Mouse (Mus musculus) MEL (cell line): ENCODE results near the gene Btbd6. TPM values are rescaled to one million over a fixed set of nuclear protein-coding genes. Genes with fewer than 3 reads are reported as not detected.

Experiments
- DNase-seq: peaks from one replicate; pipeline ENCODE4 v3.0.0; 2011; ENCODE audit warnings: low read depth, low spot score
- H3K27ac ChIP-seq: 2 replicates; pipeline ENCODE4 v1.5.1; 2012; ENCODE audit warnings: low read depth, mild to moderate bottlenecking, control low read depth, low read length, moderate library complexity; ENCODE audit not compliant: control insufficient read depth
- H3K27me3 ChIP-seq, 2 experiments: fragments of 150-350 bp in 1 of 2; sonication (generic) in 1 of 2; 2 replicates each; pipeline ENCODE4 v1.6.1; 2012; ENCODE audit warnings: low read length in 2 of 2, mild to moderate bottlenecking in 2 of 2, improper control_type of control experiment in 1 of 2, moderate library complexity in 1 of 2; ENCODE audit not compliant: insufficient read depth in 2 of 2, control insufficient read depth in 1 of 2
- H3K36me3 ChIP-seq, 2 experiments: 2 replicates each; pipeline ENCODE4 v1.6.1; 2012 to 2014; ENCODE audit warnings: low read length in 2 of 2, improper control_type of control experiment in 1 of 2, inconsistent platforms in 1 of 2, mild to moderate bottlenecking in 1 of 2; ENCODE audit not compliant: insufficient read depth in 2 of 2, control insufficient read depth in 1 of 2
- H3K4me1 ChIP-seq, 2 experiments: fragments of 150-350 bp in 1 of 2; sonication (generic) in 1 of 2; 2 replicates each; pipeline ENCODE4 v1.6.1; 2012; ENCODE audit warnings: low read length in 2 of 2, improper control_type of control experiment in 1 of 2, mild to moderate bottlenecking in 1 of 2; ENCODE audit not compliant: insufficient read depth in 2 of 2, control insufficient read depth in 1 of 2
- H3K4me3 ChIP-seq, 2 experiments: fragments of 150-350 bp in 1 of 2; sonication (generic) in 1 of 2; 2 replicates each; pipeline ENCODE4 v1.5.1; 2012; ENCODE audit warnings: low read depth in 2 of 2, low read length in 2 of 2, mild to moderate bottlenecking in 2 of 2, moderate library complexity in 2 of 2, control low read depth in 1 of 2, improper control_type of control experiment in 1 of 2; ENCODE audit not compliant: control insufficient read depth in 1 of 2, insufficient read depth in 1 of 2
- H3K79me2 ChIP-seq: 2 replicates; pipeline ENCODE4 v1.6.1; 2012; ENCODE audit warnings: mild to moderate bottlenecking, low read length, moderate library complexity; ENCODE audit not compliant: control insufficient read depth, poor library complexity, insufficient read depth
- H3K9ac ChIP-seq: 2 replicates; pipeline ENCODE4 v1.6.1; 2012; ENCODE audit warnings: low read depth, mild to moderate bottlenecking, control low read depth, low read length, moderate library complexity; ENCODE audit not compliant: control insufficient read depth, poor library complexity, severe bottlenecking
- H3K9me3 ChIP-seq: fragments of 150-350 bp; sonication (generic); replicated peaks from 2 replicates; pipeline ENCODE4 v1.6.1; 2012; ENCODE audit warnings: mild to moderate bottlenecking, low read length, improper control_type of control experiment, moderate library complexity; ENCODE audit not compliant: insufficient read depth
- BHLHE40 ChIP-seq: IDR thresholded peaks from 2 replicates; pipeline ENCODE4 v1.6.1; 2012; ENCODE audit warnings: low read depth, mild to moderate bottlenecking, inconsistent platforms, low read length, improper control_type of control experiment, borderline replicate concordance
- CHD1 ChIP-seq: IDR thresholded peaks from 2 replicates; pipeline ENCODE4 v1.6.1; 2012; ENCODE audit warnings: low read depth, mild to moderate bottlenecking, inconsistent platforms, low read length, improper control_type of control experiment
- CHD2 ChIP-seq: IDR thresholded peaks from 2 replicates; pipeline ENCODE4 v1.6.1; 2011; ENCODE audit warnings: low read length, improper control_type of control experiment
- E2F4 ChIP-seq: IDR thresholded peaks from 2 replicates; pipeline ENCODE4 v1.6.1; 2011; ENCODE audit warnings: low read depth, low read length, improper control_type of control experiment, borderline replicate concordance
- ELF1 ChIP-seq: IDR thresholded peaks from 2 replicates; pipeline ENCODE4 v1.6.1; 2014; ENCODE audit warnings: low read depth, mild to moderate bottlenecking, inconsistent platforms, low read length, improper control_type of control experiment, moderate library complexity
- EP300 ChIP-seq, 2 experiments: IDR thresholded peaks; 2 replicates each; pipeline ENCODE4 v1.6.1; 2011; ENCODE audit warnings: improper control_type of control experiment in 2 of 2, low read length in 2 of 2, low read depth in 1 of 2, mild to moderate bottlenecking in 1 of 2
- ETS1 ChIP-seq: IDR thresholded peaks from 2 replicates; pipeline ENCODE4 v1.6.1; 2012; ENCODE audit warnings: low read depth, mild to moderate bottlenecking, inconsistent platforms, low read length, improper control_type of control experiment, moderate library complexity
- GATA1 ChIP-seq: IDR thresholded peaks from 2 replicates; pipeline ENCODE4 v1.6.1; 2011; ENCODE audit warnings: low read depth, low read length, improper control_type of control experiment
- JUND ChIP-seq: IDR thresholded peaks from 2 replicates; pipeline ENCODE4 v1.6.1; 2011; ENCODE audit warnings: low read depth, mild to moderate bottlenecking, improper control_type of control experiment, low read length
- KAT2A ChIP-seq: conservative IDR thresholded peaks from 2 replicates; pipeline ENCODE4 v1.6.1; 2012; ENCODE audit warnings: low read depth, low read length, improper control_type of control experiment, inconsistent platforms
- MAX ChIP-seq: IDR thresholded peaks from 2 replicates; pipeline ENCODE4 v1.6.1; 2011; ENCODE audit warnings: low read length, improper control_type of control experiment
- MEF2A ChIP-seq: IDR thresholded peaks from 2 replicates; pipeline ENCODE4 v1.6.1; 2014; ENCODE audit warnings: low read depth, mild to moderate bottlenecking, inconsistent platforms, low read length, improper control_type of control experiment; ENCODE audit not compliant: poor library complexity, insufficient replicate concordance, severe bottlenecking; ENCODE audit errors: extremely low read depth
- MYB ChIP-seq: IDR thresholded peaks from 2 replicates; pipeline ENCODE4 v1.6.1; 2011; ENCODE audit warnings: mild to moderate bottlenecking, low read depth, low read length, improper control_type of control experiment
- NELFE ChIP-seq: IDR thresholded peaks from 2 replicates; pipeline ENCODE4 v1.6.1; 2011; ENCODE audit warnings: low read depth, low read length, improper control_type of control experiment
- NRF1 ChIP-seq: IDR thresholded peaks from 2 replicates; pipeline ENCODE4 v1.6.1; 2014; ENCODE audit warnings: low read depth, mild to moderate bottlenecking, inconsistent platforms, low read length, improper control_type of control experiment, moderate library complexity; ENCODE audit not compliant: poor library complexity, insufficient read depth, severe bottlenecking
- POLR2A ChIP-seq, 2 experiments: IDR thresholded peaks; 2 replicates each; pipeline ENCODE4 v1.6.1; 2011 to 2012; ENCODE audit warnings: low read length in 2 of 2, mild to moderate bottlenecking in 2 of 2, control low read depth in 1 of 2, improper control_type of control experiment in 1 of 2, low read depth in 1 of 2, moderate library complexity in 1 of 2; ENCODE audit not compliant: control insufficient read depth in 1 of 2, insufficient read depth in 1 of 2, poor library complexity in 1 of 2
- POLR2AphosphoS2 ChIP-seq: IDR thresholded peaks from 2 replicates; pipeline ENCODE4 v1.6.1; 2011; ENCODE audit warnings: low read length, improper control_type of control experiment
- RCOR1 ChIP-seq: IDR thresholded peaks from 2 replicates; pipeline ENCODE4 v1.6.1; 2012; ENCODE audit warnings: low read depth, mild to moderate bottlenecking, inconsistent platforms, low read length, improper control_type of control experiment
- SIN3A ChIP-seq: IDR thresholded peaks from 2 replicates; pipeline ENCODE4 v1.6.1; 2012; ENCODE audit warnings: low read length, improper control_type of control experiment, inconsistent platforms
- SMC3 ChIP-seq: IDR thresholded peaks from 2 replicates; pipeline ENCODE4 v1.6.1; 2011; ENCODE audit warnings: low read depth, low read length, improper control_type of control experiment
- TBP ChIP-seq: IDR thresholded peaks from 2 replicates; pipeline ENCODE4 v1.8.0; 2011; ENCODE audit warnings: low read depth, low read length, improper control_type of control experiment
- TCF12 ChIP-seq: IDR thresholded peaks from 2 replicates; pipeline ENCODE4 v1.6.1; 2014; ENCODE audit warnings: low read depth, mild to moderate bottlenecking, inconsistent platforms, low read length, improper control_type of control experiment, moderate library complexity
- USF1 ChIP-seq: IDR thresholded peaks from 2 replicates; pipeline ENCODE4 v1.6.1; 2014; ENCODE audit warnings: low read depth, mild to moderate bottlenecking, inconsistent platforms, low read length, improper control_type of control experiment, moderate library complexity
- USF2 ChIP-seq, 2 experiments: IDR thresholded peaks; 2 replicates each; pipeline ENCODE4 v1.6.1; 2011 to 2012; ENCODE audit warnings: improper control_type of control experiment in 2 of 2, low read length in 2 of 2, borderline replicate concordance in 1 of 2, inconsistent platforms in 1 of 2, low read depth in 1 of 2, mild to moderate bottlenecking in 1 of 2; ENCODE audit not compliant: insufficient read depth in 1 of 2
- ZC3H11A ChIP-seq: IDR thresholded peaks from 2 replicates; pipeline ENCODE4 v1.6.1; 2012; ENCODE audit warnings: low read depth, mild to moderate bottlenecking, inconsistent platforms, low read length, improper control_type of control experiment
- ZKSCAN1 ChIP-seq: IDR thresholded peaks from 2 replicates; pipeline ENCODE4 v1.6.1; 2012; ENCODE audit warnings: low read depth, mild to moderate bottlenecking, inconsistent platforms, low read length, improper control_type of control experiment, moderate library complexity
- polyA plus RNA-seq, 2 experiments: library from polyadenylated mRNA; stranded (reverse) in 1 of 2; unstranded in 1 of 2; fragments of >175 nt in 1 of 2; fragments of >200 nt in 1 of 2; gene quantifications; 2 replicates each; pipeline versions ENCODE4 v1.2.1 to v1.2.4; 2012; ENCODE audit warnings: low replicate concordance in 2 of 2, low read depth in 1 of 2; ENCODE audit not compliant: insufficient read length in 2 of 2, insufficient read depth in 1 of 2, missing spikeins in 1 of 2
- total RNA-seq: library from RNA; depleted of rRNA; stranded (reverse); fragments of 300-350 nt; gene quantifications from 2 replicates; pipeline ENCODE4 v1.2.3, GENCODE M21; 2012

The Btbd6 gene
- total and polyA plus RNA-seq, 3 experiments = 1.8 to 3.0 TPM; not detected in 1

- Histone ChIP-seq H3K9me3 (no peaks in the 10 kb centered on the region), H3K36me3 (peaks cover 0 to 6% of the 10 kb centered on the region in 2 experiments; a peak in 2 of 4 replicates), H3K4me3 (peak overlapping the region; percentile 74 to 88), H3K27me3 (no peaks in the 10 kb centered on the region), H3K79me2 (peaks cover 3% of the 10 kb centered on the region; the same call in 1 of the 2 replicates), H3K9ac (peak overlapping the region; percentile 82), H3K27ac (no peak overlapping the region), H3K4me1 (peaks cover 9 to 14% of the 10 kb centered on the region in 2 experiments)
- TF ChIP-seq USF1 = 0 out of 2 replicates have a peak, but pooled peaks have one; percentile 21
- no peak for TF ChIP-seq MAX
- TF ChIP-seq MEF2A = no peak
- no peak for TF ChIP-seq POLR2AphosphoS2
- peak; percentile 89 for TF ChIP-seq ZKSCAN1
- TF ChIP-seq USF2 (IDR thresholded peaks at IDR 0.05; ENCODE audit: borderline replicate concordance in 1 of 2, insufficient read depth in 1 of 2, low read depth in 1 of 2, low read length in 2 of 2) = 0 out of 4 replicates have a peak, but pooled peaks of 1 of the 2 experiments have one; percentile 7
- no peak for TF ChIP-seq NRF1
- TF ChIP-seq SMC3 = peak; percentile 10; the same call in 1 of the 2 replicates
- TF ChIP-seq CHD2 = no peak
- TF ChIP-seq ETS1 = 0 out of 2 replicates have a peak, but pooled peaks have one; percentile 7
- peak; percentile 39 for TF ChIP-seq ZC3H11A
- no peak for TF ChIP-seq TCF12
- peak; percentile 22; the same call in 1 of the 2 replicates for TF ChIP-seq SIN3A
- TF ChIP-seq MYB = peak; percentile 23; the same call in 1 of the 2 replicates
- 0 out of 2 replicates have a peak, but pooled peaks have one; percentile 31 for TF ChIP-seq ELF1
- TF ChIP-seq BHLHE40 = no peak; the same call in 1 of the 2 replicates
- TF ChIP-seq E2F4 = no peak
- peak; percentile 52; the same call in 1 of the 2 replicates for TF ChIP-seq JUND
- peak in 1 of 2 experiments; percentile 18; a peak in 1 of 4 replicates for TF ChIP-seq EP300 (IDR thresholded peaks at IDR 0.05; ENCODE audit: low read depth in 1 of 2, low read length in 2 of 2)
- TF ChIP-seq GATA1 = no peak
- TF ChIP-seq RCOR1 = peak; percentile 31; the same call in 1 of the 2 replicates
- no peak for TF ChIP-seq KAT2A
- TF ChIP-seq TBP = no peak
- TF ChIP-seq POLR2A (IDR thresholded peaks at IDR 0.05; ENCODE audit: control insufficient read depth in 1 of 2, insufficient read depth in 1 of 2, low read depth in 1 of 2, low read length in 2 of 2, poor library complexity in 1 of 2) = no peak
- no peak for TF ChIP-seq NELFE
- no peak for TF ChIP-seq CHD1
- peak; percentile 75 for DNase-seq
These were observed 35.0 kb upstream of the Btbd6 start for GRCm38 (mm10) chr12:112941156-112941775.
